In genomic region chr2:70278425-70279277, GRCm38 (mm10) we compare ENCODE assay signal across 9 mouse cellular contexts.
DNase-seq lines count a peak whose midpoint lies in the region; ATAC-seq lines count a peak whose summit lies in the region.
"Had no signal": no experiment of that assay in that cellular context is flagged by ENCODE, and none has a peak within 500 bp of the region (broad histone marks: within the 10 kb centered on the region; RNA-seq: fewer than 3 reads in every experiment).

No protein-coding gene starts in this region.

- no peaks in the 10 kb centered on the region for H3K9me3 ChIP-seq in embryonic facial prominence, embryonic 10.5 days
- H3K9me3 ChIP-seq in midbrain, embryonic 14.5 days (ENCODE audit: control insufficient read depth, low read length) = no peaks in the 10 kb centered on the region

- WGBS in embryonic facial prominence, embryonic 10.5 days = 40% methylated on average over 13 of the region's 13 CpGs
- 29% methylated on average over 13 of the region's 13 CpGs for WGBS in midbrain, embryonic 14.5 days

- peak; percentile 41; the same call in 1 of the 2 replicates for ATAC-seq in frontal cortex, adult (ENCODE audit: low TSS enrichment)
- ATAC-seq in midbrain, embryonic 14.5 days (ENCODE audit: low FRiP score, low TSS enrichment) = no peak

- no peak overlapping the region for H3K4me3 ChIP-seq in embryonic facial prominence, embryonic 10.5 days
- no peak overlapping the region for H3K4me3 ChIP-seq in midbrain, embryonic 14.5 days (replicated peaks; ENCODE audit: low read depth, low read length)

- no peak for DNase-seq in frontal cortex, postnatal 25 days (ENCODE audit: low spot score in 2 of 2)
- peak; percentile 15 for DNase-seq in right cerebral cortex, postnatal 14 days
- no peak for DNase-seq in right cerebral cortex, postnatal 36 days (ENCODE audit: low spot score in 2 of 2)
- peak; percentile 29 for DNase-seq in embryonic facial prominence, embryonic 10.5 days (ENCODE audit: low spot score)
- DNase-seq in midbrain, embryonic 14.5 days = peak; percentile 67
- no peak for DNase-seq in right cerebral cortex, adult 18-20 months
- DNase-seq in ovary, postnatal 10 days (ENCODE audit: low spot score) = no peak

- no peaks in the 10 kb centered on the region for H3K4me1 ChIP-seq in embryonic facial prominence, embryonic 10.5 days
- H3K4me1 ChIP-seq in midbrain, embryonic 14.5 days (ENCODE audit: control insufficient read depth, insufficient read depth, low read length) = 0 out of 2 replicates have a peak, but pooled peaks cover 4% of the 10 kb centered on the region

- H3K27ac ChIP-seq in embryonic facial prominence, embryonic 10.5 days (replicated peaks) = no peak overlapping the region
- H3K27ac ChIP-seq in midbrain, embryonic 14.5 days (replicated peaks; ENCODE audit: low read depth, low read length) = no peak overlapping the region
- H3K27ac ChIP-seq: macrophage had no signal

- H3K27me3 ChIP-seq in embryonic facial prominence, embryonic 10.5 days (replicated peaks; ENCODE audit: low read depth, poor library complexity, severe bottlenecking) = no peaks in the 10 kb centered on the region
- no peaks in the 10 kb centered on the region for H3K27me3 ChIP-seq in midbrain, embryonic 14.5 days (ENCODE audit: control insufficient read depth, insufficient read depth, low read length)

- H3K9ac ChIP-seq in midbrain, embryonic 14.5 days (replicated peaks; ENCODE audit: low read length) = no peak overlapping the region

- H3K36me3 ChIP-seq in embryonic facial prominence, embryonic 10.5 days (replicated peaks) = no peaks in the 10 kb centered on the region
- no peaks in the 10 kb centered on the region for H3K36me3 ChIP-seq in midbrain, embryonic 14.5 days (ENCODE audit: control insufficient read depth, insufficient read depth, low read length)

- H3K4me2 ChIP-seq in midbrain, embryonic 14.5 days (ENCODE audit: low read length) = no peak overlapping the region

Comparison
In these comparisons a context has a peak if more than half of its experiments do, and no peak if none do; other contexts are left out.
1. DNase-seq: peak in right cerebral cortex, postnatal 14 days (single experiment), embryonic facial prominence, embryonic 10.5 days (single experiment) and midbrain, embryonic 14.5 days (single experiment); none in frontal cortex, postnatal 25 days (0 of 2), right cerebral cortex, postnatal 36 days (0 of 2), right cerebral cortex, adult 18-20 months (single experiment) and ovary, postnatal 10 days (single experiment).